Mouse (Mus musculus): Measurements from ENCODE around the gene Irs2.

DNA sequence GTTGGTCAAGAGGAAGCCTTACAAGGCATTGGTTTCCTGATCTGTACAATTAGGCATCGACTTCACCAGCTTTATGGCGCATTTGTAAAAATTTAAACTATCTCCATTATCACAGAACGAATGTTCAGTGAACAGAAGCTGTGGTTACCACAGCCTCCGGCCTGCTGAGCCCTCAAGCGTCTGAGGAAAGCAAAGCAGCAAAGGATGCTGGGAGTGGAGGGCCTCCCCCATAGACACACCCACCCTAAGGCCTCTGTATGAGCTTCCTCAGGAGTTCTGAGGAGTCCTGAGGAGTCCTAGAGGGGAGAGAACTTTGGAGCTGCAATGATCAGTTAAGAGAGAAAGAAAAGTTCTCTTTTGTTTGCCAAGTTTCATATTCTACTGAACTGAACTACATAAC lies 36.7 kb downstream of the Irs2 start:
- TF ChIP-seq CTCF (conservative IDR thresholded peaks at IDR 0.05; ENCODE audit: low read length) (no peak), NANOG (IDR thresholded peaks at IDR 0.05; ENCODE audit: borderline replicate concordance, low read length) (no peak)

Data from E14TG2a.4 (cell line).